19 mouse cellular contexts compared by ENCODE assay signal in the genomic region with DNA sequence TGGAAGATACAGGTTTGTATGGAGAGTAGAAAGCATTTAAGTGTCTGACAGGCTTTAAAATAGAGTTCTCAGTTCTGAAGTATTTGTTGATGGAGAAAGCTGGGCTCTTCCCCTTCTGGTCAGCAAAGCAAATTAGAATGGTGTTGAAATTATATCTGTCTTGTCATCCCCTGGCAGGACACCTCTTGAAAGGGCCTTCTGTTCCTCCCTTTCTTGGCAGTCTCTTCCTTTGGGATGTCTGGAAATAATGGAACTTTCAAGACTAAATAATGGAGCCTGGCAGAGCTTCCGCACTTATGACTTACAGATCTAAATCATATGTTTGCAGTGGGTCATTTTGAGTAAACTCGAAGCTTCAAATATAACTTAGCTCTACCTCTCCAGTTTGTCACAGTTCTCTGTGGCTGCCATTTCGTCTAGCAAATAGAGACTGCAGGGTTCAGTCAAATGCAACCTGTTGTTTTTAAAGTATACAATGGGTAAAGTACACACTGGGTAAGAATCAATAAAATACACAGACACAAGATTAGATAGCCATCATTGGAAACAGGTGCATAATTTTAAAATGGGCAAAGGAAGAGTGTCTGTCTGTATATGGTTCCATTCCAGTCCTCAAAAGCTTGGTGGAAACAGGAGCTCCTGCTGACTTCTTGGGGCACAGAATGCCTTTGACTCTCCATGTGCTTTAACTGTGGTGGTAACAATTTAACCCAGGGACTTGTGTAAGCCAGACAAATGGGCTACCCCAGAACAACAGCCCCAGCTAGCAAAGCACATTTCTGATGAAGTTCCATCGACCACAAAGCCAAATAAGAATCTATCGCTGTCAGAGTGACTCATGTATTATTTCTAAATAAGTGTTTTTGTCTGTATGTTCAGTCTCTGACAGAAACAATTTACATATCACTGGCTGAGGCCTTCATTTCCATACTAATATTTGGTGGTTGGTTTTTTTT.
DNase-seq lines count a peak whose midpoint lies in the region; ATAC-seq and TF ChIP-seq lines count a peak whose summit lies in the region.
"Had no signal": no experiment of that assay in that cellular context is flagged by ENCODE, and none has a peak within 500 bp of the region (broad histone marks: within the 10 kb centered on the region; RNA-seq: fewer than 3 reads in every experiment).

No protein-coding gene starts in this region.

- H3K9me3 ChIP-seq in forebrain, embryonic 13.5 days (replicated peaks) = no peaks in the 10 kb centered on the region
- no peaks in the 10 kb centered on the region for H3K9me3 ChIP-seq in forebrain, embryonic 11.5 days (ENCODE audit: control insufficient read depth, low read length)
- H3K9me3 ChIP-seq in lung, embryonic 15.5 days = no peaks in the 10 kb centered on the region
- H3K9me3 ChIP-seq in kidney, embryonic 14.5 days (ENCODE audit: control insufficient read depth, low read length) = no peaks in the 10 kb centered on the region
- H3K9me3 ChIP-seq: heart, embryonic 13.5 days; limb, embryonic 15.5 days; midbrain, embryonic 13.5 days; neural tube, embryonic 12.5 days had no signal

- no peak overlapping the region for H3K4me3 ChIP-seq in forebrain, embryonic 13.5 days
- H3K4me3 ChIP-seq in forebrain, embryonic 11.5 days (ENCODE audit: low read depth, low read length) = no peak overlapping the region
- no peak overlapping the region for H3K4me3 ChIP-seq in lung, embryonic 15.5 days
- no peak overlapping the region for H3K4me3 ChIP-seq in lung, adult 2 months (replicated peaks; ENCODE audit: extremely low read depth, low read depth, low read length)
- H3K4me3 ChIP-seq in kidney, embryonic 14.5 days (ENCODE audit: low read length) = no peak overlapping the region
- H3K4me3 ChIP-seq: heart, embryonic 13.5 days; limb, embryonic 15.5 days; midbrain, embryonic 13.5 days; neural tube, embryonic 12.5 days had no signal

- no peaks in the 10 kb centered on the region for H3K36me3 ChIP-seq in forebrain, embryonic 13.5 days (ENCODE audit: poor library complexity, severe bottlenecking)
- H3K36me3 ChIP-seq in forebrain, embryonic 11.5 days (ENCODE audit: control insufficient read depth, insufficient read depth, low read length) = no peaks in the 10 kb centered on the region
- no peaks in the 10 kb centered on the region for H3K36me3 ChIP-seq in lung, embryonic 15.5 days
- no peaks in the 10 kb centered on the region for H3K36me3 ChIP-seq in kidney, embryonic 14.5 days (ENCODE audit: control insufficient read depth, insufficient read depth, low read length)
- H3K36me3 ChIP-seq: heart, embryonic 13.5 days; limb, embryonic 15.5 days; midbrain, embryonic 13.5 days; neural tube, embryonic 12.5 days had no signal

- no peak for DNase-seq in forebrain, embryonic 11.5 days (ENCODE audit: low spot score)
- DNase-seq in lung, adult 2 months = no peak
- peak; percentile 5 for DNase-seq in naive thymus-derived CD4-positive, alpha-beta T cell, adult 2 months (ENCODE audit: low read depth)
- DNase-seq: adrenal gland, adult 8-10 months; cerebellum, adult 9-10 months; gastrocnemius, postnatal 14 days; heart, postnatal 4 days; kidney, postnatal 10 days; right cerebral cortex, postnatal 14 days; thymus, postnatal 25 days had no signal

- no peak overlapping the region for H3K27ac ChIP-seq in forebrain, embryonic 13.5 days
- no peak overlapping the region for H3K27ac ChIP-seq in forebrain, embryonic 11.5 days (ENCODE audit: low read depth, low read length)
- no peak overlapping the region for H3K27ac ChIP-seq in lung, embryonic 15.5 days
- no peak overlapping the region for H3K27ac ChIP-seq in kidney, embryonic 14.5 days (ENCODE audit: low read depth, low read length)
- H3K27ac ChIP-seq: heart, embryonic 13.5 days; limb, embryonic 15.5 days; midbrain, embryonic 13.5 days; neural tube, embryonic 12.5 days; stomach, postnatal 0 days had no signal

- WGBS in forebrain, embryonic 13.5 days = 76% methylated on average over 5 of the region's 5 CpGs
- 87% methylated on average over 5 of the region's 5 CpGs for WGBS in forebrain, embryonic 11.5 days
- 62% methylated on average over 5 of the region's 5 CpGs for WGBS in lung, embryonic 15.5 days
- WGBS in lung, adult 2 months = 59% methylated on average over 5 of the region's 5 CpGs
- WGBS in kidney, embryonic 14.5 days = 91% methylated on average over 5 of the region's 5 CpGs

- no peak overlapping the region for H3K9ac ChIP-seq in forebrain, embryonic 13.5 days
- H3K9ac ChIP-seq in forebrain, embryonic 11.5 days (ENCODE audit: low read length) = no peak overlapping the region
- H3K9ac ChIP-seq in lung, embryonic 15.5 days = no peak overlapping the region
- H3K9ac ChIP-seq in kidney, embryonic 14.5 days (ENCODE audit: low read depth, low read length) = no peak overlapping the region
- H3K9ac ChIP-seq: heart, embryonic 13.5 days; limb, embryonic 15.5 days; midbrain, embryonic 13.5 days; neural tube, embryonic 12.5 days had no signal

- no peaks in the 10 kb centered on the region for H3K4me1 ChIP-seq in forebrain, embryonic 13.5 days
- no peaks in the 10 kb centered on the region for H3K4me1 ChIP-seq in forebrain, embryonic 11.5 days (replicated peaks; ENCODE audit: control insufficient read depth, insufficient read depth, low read length)
- H3K4me1 ChIP-seq in lung, embryonic 15.5 days = peaks cover 7% of the 10 kb centered on the region; the same call in 1 of the 2 replicates
- H3K4me1 ChIP-seq in lung, adult 2 months (ENCODE audit: control insufficient read depth, insufficient read depth, low read length) = peaks cover 5% of the 10 kb centered on the region; the same call in 1 of the 2 replicates
- H3K4me1 ChIP-seq in kidney, embryonic 14.5 days (ENCODE audit: control insufficient read depth, insufficient read depth, low read length) = no peaks in the 10 kb centered on the region
- H3K4me1 ChIP-seq: heart, embryonic 13.5 days; limb, embryonic 15.5 days; midbrain, embryonic 13.5 days; neural tube, embryonic 12.5 days had no signal

- no peak for TF ChIP-seq POLR2A in lung, adult 2 months (IDR thresholded peaks at IDR 0.05; ENCODE audit: borderline replicate concordance, extremely low read depth, low read depth, low read length)

- ATAC-seq in forebrain, embryonic 13.5 days = peak; percentile 24; the same call in 1 of the 2 replicates
- ATAC-seq in forebrain, embryonic 11.5 days (replicated peaks; ENCODE audit: low FRiP score) = no peak
- peak; percentile 52; the same call in 1 of the 2 replicates for ATAC-seq in lung, embryonic 15.5 days (ENCODE audit: borderline replicate concordance, extremely low read depth, low FRiP score, low TSS enrichment)
- peak; percentile 21 for ATAC-seq in granulocyte monocyte progenitor cell, adult 5-6 weeks (replicated peaks; ENCODE audit: poor library complexity, severe bottlenecking)
- ATAC-seq in kidney, embryonic 14.5 days (ENCODE audit: low FRiP score, low TSS enrichment) = no peak
- ATAC-seq: midbrain, embryonic 13.5 days had no signal

- H3K27me3 ChIP-seq in forebrain, embryonic 13.5 days = no peaks in the 10 kb centered on the region
- no peaks in the 10 kb centered on the region for H3K27me3 ChIP-seq in forebrain, embryonic 11.5 days (ENCODE audit: control insufficient read depth, insufficient read depth, low read length)
- no peaks in the 10 kb centered on the region for H3K27me3 ChIP-seq in lung, embryonic 15.5 days
- H3K27me3 ChIP-seq in kidney, embryonic 14.5 days (ENCODE audit: control insufficient read depth, insufficient read depth, low read length) = no peaks in the 10 kb centered on the region
- H3K27me3 ChIP-seq: heart, embryonic 13.5 days; limb, embryonic 15.5 days; midbrain, embryonic 13.5 days; neural tube, embryonic 12.5 days had no signal

- no peak overlapping the region for H3K4me2 ChIP-seq in forebrain, embryonic 13.5 days
- H3K4me2 ChIP-seq in forebrain, embryonic 11.5 days (ENCODE audit: low read depth, low read length, severe bottlenecking) = no peak overlapping the region
- H3K4me2 ChIP-seq in lung, embryonic 15.5 days = no peak overlapping the region
- H3K4me2 ChIP-seq in kidney, embryonic 14.5 days (replicated peaks; ENCODE audit: low read depth, low read length) = no peak overlapping the region
- H3K4me2 ChIP-seq: heart, embryonic 13.5 days; limb, embryonic 15.5 days; midbrain, embryonic 13.5 days; neural tube, embryonic 12.5 days had no signal

- no peak for TF ChIP-seq CTCF in lung, adult 2 months (IDR thresholded peaks at IDR 0.05; ENCODE audit: insufficient read depth, low read length)

Comparison
In these comparisons a context has a peak if more than half of its experiments do, and no peak if none do; other contexts are left out.
1. ATAC-seq: peak in forebrain, embryonic 13.5 days (single experiment), lung, embryonic 15.5 days (single experiment) and granulocyte monocyte progenitor cell, adult 5-6 weeks (single experiment); none in forebrain, embryonic 11.5 days (single experiment) and kidney, embryonic 14.5 days (single experiment).